Mouse (Mus musculus): ENCODE data around the gene Sfxn2.

GRCm38 (mm10) chr19:46641420-46642085 lies 68.4 kb downstream of the Sfxn2 start:
- TF ChIP-seq POLR2A (IDR thresholded peaks at IDR 0.05; ENCODE audit: extremely low read depth, insufficient read depth, low read length) = no peak
- no peak for TF ChIP-seq CTCF (IDR thresholded peaks at IDR 0.05; ENCODE audit: extremely low read depth, insufficient read depth, low read length)

Data from cortical plate, adult 2 months (tissue).